Comparison of ENCODE assay signal across 14 mouse cellular contexts in the genomic region with DNA sequence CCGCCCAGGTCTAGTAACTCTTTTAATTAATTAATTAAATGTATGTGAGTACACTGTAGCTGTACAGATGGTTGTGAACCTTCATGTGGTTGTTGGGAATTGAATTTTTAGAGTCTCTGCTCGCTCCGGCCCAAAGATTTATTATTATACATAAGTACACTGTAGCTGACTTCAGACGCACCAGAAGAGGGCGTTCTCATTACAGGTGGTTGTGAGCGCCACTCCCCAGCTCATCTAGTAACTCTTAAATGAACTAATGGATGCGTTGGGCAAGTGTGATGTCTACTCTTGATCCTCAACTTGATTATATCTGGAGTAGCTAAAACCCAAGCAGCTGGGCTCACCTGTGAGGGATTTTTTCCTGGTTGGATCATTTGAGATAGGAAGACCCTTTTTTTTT. TPM values are rescaled to one million over a fixed set of nuclear protein-coding genes. Genes with fewer than 3 reads are reported as not detected.
A peak's percentile ranks its signal among the peaks of the same experiment; 100 is the strongest.
DNase-seq lines count a peak whose midpoint lies in the region; ATAC-seq and TF ChIP-seq lines count a peak whose summit lies in the region.
"Had no signal": no experiment of that assay in that cellular context is flagged by ENCODE, and none has a peak within 500 bp of the region (broad histone marks: within the 10 kb centered on the region; RNA-seq: fewer than 3 reads in every experiment).

No protein-coding gene starts in this region.

- no peaks in the 10 kb centered on the region for H3K27me3 ChIP-seq in liver, adult 2 months (ENCODE audit: control insufficient read depth, insufficient read depth, low read length)
- no peaks in the 10 kb centered on the region for H3K27me3 ChIP-seq in liver, embryonic 11.5 days (replicated peaks; ENCODE audit: control insufficient read depth, insufficient read depth, low read length)
- H3K27me3 ChIP-seq in embryonic facial prominence, embryonic 12.5 days, result no peaks in the 10 kb centered on the region
- H3K27me3 ChIP-seq: forebrain, embryonic 13.5 days; limb, embryonic 15.5 days had no signal

- TF ChIP-seq POLR2A in liver, adult 2 months (IDR thresholded peaks at IDR 0.05; ENCODE audit: extremely low read depth, insufficient read depth, low read length), result no peak

- H3K36me3 ChIP-seq in liver, adult 2 months (ENCODE audit: control insufficient read depth, insufficient read depth, low read length), result no peaks in the 10 kb centered on the region
- H3K36me3 ChIP-seq in liver, embryonic 11.5 days (ENCODE audit: control insufficient read depth, insufficient read depth, low read length), result no peaks in the 10 kb centered on the region
- H3K36me3 ChIP-seq in embryonic facial prominence, embryonic 12.5 days, result no peaks in the 10 kb centered on the region

- 50% methylated on average over 7 of the region's 7 CpGs for WGBS in liver, adult 2 months
- WGBS in liver, embryonic 11.5 days, result 42% methylated on average over 7 of the region's 7 CpGs
- WGBS in embryonic facial prominence, embryonic 12.5 days, result 40% methylated on average over 7 of the region's 7 CpGs

- no peak overlapping the region for H3K4me3 ChIP-seq in gastrocnemius, adult 2 months
- no peak overlapping the region for H3K4me3 ChIP-seq in liver, adult 2 months (ENCODE audit: insufficient read depth, low read depth, low read length)
- H3K4me3 ChIP-seq in liver, embryonic 11.5 days (ENCODE audit: low read depth, low read length), result no peak overlapping the region
- no peak overlapping the region for H3K4me3 ChIP-seq in embryonic facial prominence, embryonic 12.5 days

- H3K27ac ChIP-seq in gastrocnemius, adult 2 months, result no peak overlapping the region
- H3K27ac ChIP-seq in liver, adult 2 months (replicated peaks; ENCODE audit: insufficient read depth, low read depth, low read length), result no peak overlapping the region
- H3K27ac ChIP-seq in liver, embryonic 11.5 days (ENCODE audit: low read depth, low read length), result no peak overlapping the region
- no peak overlapping the region for H3K27ac ChIP-seq in embryonic facial prominence, embryonic 12.5 days
- H3K27ac ChIP-seq: forebrain, embryonic 13.5 days had no signal

- intact Hi-C loops in gastrocnemius, adult 2 months (cut with DNase I), result no loop called here

- TF ChIP-seq CTCF in gastrocnemius, adult 2 months (IDR thresholded peaks at IDR 0.05), result peak; percentile 46
- peak; percentile 35; the same call in 1 of the 2 replicates for TF ChIP-seq CTCF in liver, adult 2 months (IDR thresholded peaks at IDR 0.05; ENCODE audit: low read depth, low read length)

- no peak for ATAC-seq in liver, embryonic 11.5 days (replicated peaks; ENCODE audit: low FRiP score)
- ATAC-seq in embryonic facial prominence, embryonic 12.5 days (ENCODE audit: insufficient number of reproducible peaks, insufficient read depth, low FRiP score, low TSS enrichment), result no peak
- ATAC-seq: activated CD4-positive, CD25-positive, alpha-beta regulatory T cell, adult 4 months had no signal

- H3K9me3 ChIP-seq in liver, embryonic 11.5 days (ENCODE audit: control insufficient read depth, low read length), result no peaks in the 10 kb centered on the region
- H3K9me3 ChIP-seq in embryonic facial prominence, embryonic 12.5 days, result no peaks in the 10 kb centered on the region
- H3K9me3 ChIP-seq: forebrain, embryonic 13.5 days; limb, embryonic 15.5 days had no signal

- no peak overlapping the region for H3K9ac ChIP-seq in liver, adult 2 months (ENCODE audit: low read depth, low read length)
- no peak overlapping the region for H3K9ac ChIP-seq in liver, embryonic 11.5 days (ENCODE audit: low read depth, low read length)
- H3K9ac ChIP-seq in embryonic facial prominence, embryonic 12.5 days, result no peak overlapping the region
- H3K9ac ChIP-seq: forebrain, embryonic 13.5 days; limb, embryonic 15.5 days had no signal

- no peak overlapping the region for H3K4me2 ChIP-seq in liver, embryonic 11.5 days
- peak overlapping the region; percentile 87; the same call in 1 of the 2 replicates for H3K4me2 ChIP-seq in embryonic facial prominence, embryonic 12.5 days (replicated peaks)

- peaks cover 11% of the 10 kb centered on the region for H3K4me1 ChIP-seq in liver, adult 2 months (ENCODE audit: control insufficient read depth, insufficient read depth, low read length)
- peaks cover 7% of the 10 kb centered on the region for H3K4me1 ChIP-seq in liver, embryonic 11.5 days (replicated peaks; ENCODE audit: control insufficient read depth, insufficient read depth, low read length)
- H3K4me1 ChIP-seq in embryonic facial prominence, embryonic 12.5 days, result peaks cover 13% of the 10 kb centered on the region

- no peaks in the 10 kb centered on the region for H3K79me2 ChIP-seq in liver, adult 2 months (ENCODE audit: control insufficient read depth, insufficient read depth, low read length)

- no peak for DNase-seq in gastrocnemius, adult 2 months
- no peak for DNase-seq in gastrocnemius, postnatal 4 days (ENCODE audit: low spot score in 2 of 2)
- peak; percentile 69 for DNase-seq in liver, adult 2 months (ENCODE audit: extremely low read depth, low read depth, low spot score)
- DNase-seq in liver, embryonic 11.5 days (ENCODE audit: low spot score), result no peak
- DNase-seq in A20 (ENCODE audit: low read depth, low spot score), result peak; percentile 34
- DNase-seq in adrenal gland, postnatal 4 days (ENCODE audit: low spot score in 2 of 2), result no peak
- DNase-seq in left cerebral cortex, adult 18-20 months (ENCODE audit: low spot score in 2 of 2), result no peak
- DNase-seq: cerebellum, adult 8-10 months; heart, postnatal 14 days; kidney, adult 18-20 months had no signal

RNA-seq across cellular contexts. Expression of gene Klhl25, which starts 1.2 kb away (rescaled TPM):
- 1 to 10 TPM; 4.0 to 4.6 TPM for total RNA-seq in gastrocnemius, adult 2 months (2021)
- 1 to 10 TPM; 7.3 to 9.8 TPM for total RNA-seq in gastrocnemius, postnatal 4 days (2021)
- 10.9 and 12.0 TPM in 2 replicates for total RNA-seq in liver, adult 2 months (2014; rRNA removed)
- 20.0 and 27.9 TPM in 2 replicates for polyA plus RNA-seq in liver, adult 2 months (2012; rRNA removed)
- polyA plus RNA-seq in liver, embryonic 11.5 days (2014; fragmentation: Nextera tagmentation; extraction: Ambion mirVana), result 11.6 and 12.9 TPM in 2 replicates
- 23.5 and 23.9 TPM in 2 replicates for polyA plus RNA-seq in embryonic facial prominence, embryonic 12.5 days (2016; fragmentation: Nextera tagmentation; extraction: Ambion mirVana)
- 10 to 100 TPM; 15.7 to 18.4 TPM for total RNA-seq in adrenal gland, postnatal 4 days (2021)
- total RNA-seq in left cerebral cortex, adult 18-20 months (2021), result 10 to 100 TPM in 1 of 2 experiments, 1 to 10 TPM in 1; 9.5 to 10.1 TPM

Comparison
In these comparisons a context has a peak if more than half of its experiments do, and no peak if none do; other contexts are left out.
1. DNase-seq: peak in liver, adult 2 months (single experiment) and A20 (single experiment); none in gastrocnemius, adult 2 months (single experiment), gastrocnemius, postnatal 4 days (0 of 2), liver, embryonic 11.5 days (single experiment), adrenal gland, postnatal 4 days (0 of 2) and left cerebral cortex, adult 18-20 months (0 of 2).